Comparison of ENCODE assay signal across 8 mouse cellular contexts in the genomic region with DNA sequence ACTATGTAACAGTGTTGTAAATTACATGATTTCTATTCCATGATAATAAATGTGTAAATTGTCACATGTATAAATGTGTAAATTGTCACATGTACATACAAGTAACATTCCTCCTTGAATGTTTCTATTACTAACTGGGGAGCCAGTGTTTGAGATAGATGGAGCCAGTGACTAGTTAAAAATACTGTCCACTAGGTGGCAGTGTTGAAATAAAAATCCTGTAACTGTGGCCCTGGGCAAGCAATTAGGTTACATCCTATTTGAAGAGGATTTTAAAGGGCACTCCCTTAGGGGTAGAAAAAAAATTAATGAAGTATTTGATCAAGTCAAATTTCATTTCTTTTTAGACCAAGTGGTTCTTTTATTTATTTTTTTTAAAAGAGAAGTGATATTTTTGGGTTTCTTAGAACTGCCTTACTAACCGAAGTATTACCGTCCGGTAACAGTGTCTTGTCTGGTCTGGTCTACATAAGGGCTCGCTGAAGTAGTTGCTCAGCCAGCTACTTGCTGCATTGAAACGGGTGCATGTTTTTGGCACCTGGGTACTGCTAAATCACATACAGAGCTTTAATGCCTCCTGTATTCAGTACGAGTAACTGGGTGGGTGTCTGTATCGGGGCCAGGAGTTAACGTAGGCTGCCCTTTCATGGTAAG. TPM values are rescaled to one million over a fixed set of nuclear protein-coding genes. Genes with fewer than 3 reads are reported as not detected.
DNase-seq lines count a peak whose midpoint lies in the region; ATAC-seq and TF ChIP-seq lines count a peak whose summit lies in the region.

No protein-coding gene starts in this region.

- H3K4me3 ChIP-seq in forebrain, embryonic 13.5 days: no peak overlapping the region
- H3K4me3 ChIP-seq in forebrain, embryonic 11.5 days (ENCODE audit: low read depth, low read length): no peak overlapping the region
- H3K4me3 ChIP-seq in midbrain, embryonic 11.5 days (ENCODE audit: low read depth, low read length): no peak overlapping the region
- no peak overlapping the region for H3K4me3 ChIP-seq in midbrain, embryonic 10.5 days
- no peak overlapping the region for H3K4me3 ChIP-seq in forebrain, embryonic 14.5 days (ENCODE audit: low read depth, low read length)
- H3K4me3 ChIP-seq in thymus, adult 2 months (ENCODE audit: control insufficient read depth, insufficient read depth, low read length): no peak overlapping the region

- H3K9ac ChIP-seq in forebrain, embryonic 13.5 days: no peak overlapping the region
- no peak overlapping the region for H3K9ac ChIP-seq in forebrain, embryonic 11.5 days (ENCODE audit: low read length)
- H3K9ac ChIP-seq in midbrain, embryonic 11.5 days (ENCODE audit: low read length): no peak overlapping the region
- no peak overlapping the region for H3K9ac ChIP-seq in forebrain, embryonic 14.5 days (ENCODE audit: low read length)

- WGBS in forebrain, embryonic 13.5 days: 89% methylated on average over 8 of the region's 8 CpGs
- 93% methylated on average over 8 of the region's 8 CpGs for WGBS in forebrain, embryonic 11.5 days
- 93% methylated on average over 8 of the region's 8 CpGs for WGBS in midbrain, embryonic 11.5 days
- 92% methylated on average over 8 of the region's 8 CpGs for WGBS in midbrain, embryonic 10.5 days
- WGBS in forebrain, embryonic 14.5 days: 87% methylated on average over 8 of the region's 8 CpGs
- WGBS in thymus, adult 2 months: 95% methylated on average over 8 of the region's 8 CpGs

- no peak overlapping the region for H3K4me2 ChIP-seq in forebrain, embryonic 13.5 days
- H3K4me2 ChIP-seq in forebrain, embryonic 11.5 days (ENCODE audit: low read depth, low read length, severe bottlenecking): no peak overlapping the region
- no peak overlapping the region for H3K4me2 ChIP-seq in midbrain, embryonic 11.5 days
- no peak overlapping the region for H3K4me2 ChIP-seq in forebrain, embryonic 14.5 days (ENCODE audit: low read length)

- no peak overlapping the region for H3K27ac ChIP-seq in forebrain, embryonic 13.5 days
- H3K27ac ChIP-seq in forebrain, embryonic 11.5 days (ENCODE audit: low read depth, low read length): no peak overlapping the region
- H3K27ac ChIP-seq in midbrain, embryonic 11.5 days (ENCODE audit: low read depth, low read length): no peak overlapping the region
- H3K27ac ChIP-seq in midbrain, embryonic 10.5 days (replicated peaks): no peak overlapping the region
- no peak overlapping the region for H3K27ac ChIP-seq in forebrain, embryonic 14.5 days (ENCODE audit: low read depth, low read length)
- no peak overlapping the region for H3K27ac ChIP-seq in thymus, adult 2 months (ENCODE audit: control insufficient read depth, insufficient read depth, low read length)

- H3K4me1 ChIP-seq in forebrain, embryonic 13.5 days: no peaks in the 10 kb centered on the region
- no peaks in the 10 kb centered on the region for H3K4me1 ChIP-seq in forebrain, embryonic 11.5 days (replicated peaks; ENCODE audit: control insufficient read depth, insufficient read depth, low read length)
- no peaks in the 10 kb centered on the region for H3K4me1 ChIP-seq in midbrain, embryonic 11.5 days (ENCODE audit: control insufficient read depth, insufficient read depth, low read length)
- no peaks in the 10 kb centered on the region for H3K4me1 ChIP-seq in midbrain, embryonic 10.5 days
- H3K4me1 ChIP-seq in forebrain, embryonic 14.5 days (ENCODE audit: control insufficient read depth, insufficient read depth, low read length): no peaks in the 10 kb centered on the region
- H3K4me1 ChIP-seq in thymus, adult 2 months (replicated peaks; ENCODE audit: control insufficient read depth, insufficient read depth, low read length): no peaks in the 10 kb centered on the region

- H3K36me3 ChIP-seq in forebrain, embryonic 13.5 days (ENCODE audit: poor library complexity, severe bottlenecking): peaks cover 14% of the 10 kb centered on the region; the same call in 1 of the 2 replicates
- no peaks in the 10 kb centered on the region for H3K36me3 ChIP-seq in forebrain, embryonic 11.5 days (ENCODE audit: control insufficient read depth, insufficient read depth, low read length)
- H3K36me3 ChIP-seq in midbrain, embryonic 11.5 days (ENCODE audit: control insufficient read depth, insufficient read depth, low read length): no peaks in the 10 kb centered on the region
- peaks cover 20% of the 10 kb centered on the region for H3K36me3 ChIP-seq in midbrain, embryonic 10.5 days
- no peaks in the 10 kb centered on the region for H3K36me3 ChIP-seq in forebrain, embryonic 14.5 days (ENCODE audit: control insufficient read depth, insufficient read depth, low read length)
- no peaks in the 10 kb centered on the region for H3K36me3 ChIP-seq in thymus, adult 2 months (ENCODE audit: control insufficient read depth, insufficient read depth, low read length)

- DNase-seq in forebrain, embryonic 11.5 days (ENCODE audit: low spot score): no peak
- peak; percentile 92 for DNase-seq in midbrain, embryonic 11.5 days (ENCODE audit: low spot score, missing footprints)
- DNase-seq in midbrain, embryonic 10.5 days (ENCODE audit: low spot score): no peak
- DNase-seq in forebrain, embryonic 14.5 days (ENCODE audit: low spot score): peak; percentile 89
- no peak for DNase-seq in thymus, adult 2 months
- DNase-seq in urinary bladder, adult 2 months (ENCODE audit: low spot score): no peak

- H3K9me3 ChIP-seq in forebrain, embryonic 13.5 days (replicated peaks): no peaks in the 10 kb centered on the region
- H3K9me3 ChIP-seq in forebrain, embryonic 11.5 days (ENCODE audit: control insufficient read depth, low read length): no peaks in the 10 kb centered on the region
- no peaks in the 10 kb centered on the region for H3K9me3 ChIP-seq in midbrain, embryonic 11.5 days (ENCODE audit: control insufficient read depth, low read length)
- H3K9me3 ChIP-seq in midbrain, embryonic 10.5 days (replicated peaks): no peaks in the 10 kb centered on the region; the same call in 1 of the 2 replicates
- no peaks in the 10 kb centered on the region for H3K9me3 ChIP-seq in forebrain, embryonic 14.5 days (replicated peaks; ENCODE audit: control insufficient read depth, low read length)

- no peak for TF ChIP-seq POLR2A in thymus, adult 2 months (IDR thresholded peaks at IDR 0.05; ENCODE audit: control insufficient read depth, extremely low read depth, insufficient read depth, low read length, poor library complexity)

- H3K27me3 ChIP-seq in forebrain, embryonic 13.5 days: no peaks in the 10 kb centered on the region
- H3K27me3 ChIP-seq in forebrain, embryonic 11.5 days (ENCODE audit: control insufficient read depth, insufficient read depth, low read length): no peaks in the 10 kb centered on the region
- H3K27me3 ChIP-seq in midbrain, embryonic 11.5 days (ENCODE audit: control insufficient read depth, insufficient read depth, low read length): no peaks in the 10 kb centered on the region
- no peaks in the 10 kb centered on the region for H3K27me3 ChIP-seq in midbrain, embryonic 10.5 days (ENCODE audit: low read depth, poor library complexity, severe bottlenecking)
- no peaks in the 10 kb centered on the region for H3K27me3 ChIP-seq in forebrain, embryonic 14.5 days (replicated peaks; ENCODE audit: control insufficient read depth, insufficient read depth, low read length)
- H3K27me3 ChIP-seq in thymus, adult 2 months (ENCODE audit: control insufficient read depth, insufficient read depth, low read length): no peaks in the 10 kb centered on the region

- TF ChIP-seq CTCF in thymus, adult 2 months (IDR thresholded peaks at IDR 0.05; ENCODE audit: borderline replicate concordance, control insufficient read depth, extremely low read depth, insufficient read depth, low read length, poor library complexity): no peak

- peak; percentile 81 for ATAC-seq in forebrain, embryonic 13.5 days
- no peak for ATAC-seq in forebrain, embryonic 11.5 days (replicated peaks; ENCODE audit: low FRiP score)
- ATAC-seq in midbrain, embryonic 11.5 days (ENCODE audit: low FRiP score): no peak
- peak; percentile 80 for ATAC-seq in forebrain, embryonic 14.5 days
- ATAC-seq in megakaryocyte, adult 5-6 weeks (ENCODE audit: poor library complexity, severe bottlenecking): peak; percentile 79

RNA-seq across cellular contexts. Expression of a gene that starts 41.6 kb away (rescaled TPM):
- 13.9 and 14.6 TPM in 2 replicates for polyA plus RNA-seq in forebrain, embryonic 13.5 days (2015; fragmentation: Nextera tagmentation; extraction: Ambion mirVana)
- 12.0 and 12.6 TPM in 2 replicates for polyA plus RNA-seq in forebrain, embryonic 11.5 days (2014; fragmentation: Nextera tagmentation; extraction: Ambion mirVana)
- 13.7 and 16.7 TPM in 2 replicates for polyA plus RNA-seq in midbrain, embryonic 11.5 days (2014; fragmentation: Nextera tagmentation; extraction: Ambion mirVana)
- 11.6 and 15.2 TPM in 2 replicates for polyA plus RNA-seq in midbrain, embryonic 10.5 days (2016; fragmentation: Nextera tagmentation; extraction: Ambion mirVana)
- 12.9 and 16.7 TPM in 2 replicates for polyA plus RNA-seq in forebrain, embryonic 14.5 days (2014; fragmentation: Nextera tagmentation; extraction: Ambion mirVana)
- 42.2 and 54.4 TPM in 2 replicates for total RNA-seq in megakaryocyte, adult 5-6 weeks (2015)
- 16.2 and 20.2 TPM in 2 replicates for total RNA-seq in megakaryocyte, adult 5-6 weeks (2017)
- 0.80 and 0.83 TPM in 2 replicates for polyA plus RNA-seq in thymus, adult 2 months (2012; rRNA removed)
- polyA plus RNA-seq in urinary bladder, adult 2 months (2012; rRNA removed): 11.1 and 13.4 TPM in 2 replicates

Comparison
In these comparisons a context has a peak if more than half of its experiments do, and no peak if none do; other contexts are left out.
1. ATAC-seq: peak in forebrain, embryonic 13.5 days (single experiment), forebrain, embryonic 14.5 days (single experiment) and megakaryocyte, adult 5-6 weeks (single experiment); none in forebrain, embryonic 11.5 days (single experiment) and midbrain, embryonic 11.5 days (single experiment).
2. DNase-seq: peak in midbrain, embryonic 11.5 days (single experiment) and forebrain, embryonic 14.5 days (single experiment); none in forebrain, embryonic 11.5 days (single experiment), midbrain, embryonic 10.5 days (single experiment), thymus, adult 2 months (single experiment) and urinary bladder, adult 2 months (single experiment).